Mouse (Mus musculus): ENCODE measurements around the gene Neurl1b. TPM values are rescaled to one million over a fixed set of nuclear protein-coding genes. Genes with fewer than 3 reads are reported as not detected.

Gene Neurl1b
- polyA plus RNA-seq, 1 experiment from 2014 or later = 1.8 TPM

DNA sequence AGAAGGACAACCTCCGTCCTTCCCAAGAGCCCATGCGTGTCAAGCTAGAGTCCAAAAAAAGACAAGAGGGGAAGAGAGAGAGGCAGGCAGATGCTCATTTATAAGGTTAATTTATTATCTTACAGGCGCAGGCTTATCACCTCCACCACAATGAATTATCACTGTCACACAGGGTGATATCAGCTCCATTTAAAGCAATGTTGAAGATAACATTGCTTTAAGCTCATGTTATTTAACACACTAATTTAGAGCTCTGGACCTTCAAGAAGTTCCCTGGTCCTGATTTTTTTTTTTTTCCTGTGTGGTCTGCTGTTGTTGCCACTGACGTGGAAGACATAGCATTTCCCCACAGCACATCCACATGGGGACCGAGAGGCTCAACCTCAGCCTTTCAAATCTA is 1.7 kb upstream of the Neurl1b start:
- ATAC-seq = no peak
- 72% methylated on average over 5 of the region's 5 CpGs for WGBS
- H3K4me3 ChIP-seq (replicated peaks) = no peak overlapping the region

DNA sequence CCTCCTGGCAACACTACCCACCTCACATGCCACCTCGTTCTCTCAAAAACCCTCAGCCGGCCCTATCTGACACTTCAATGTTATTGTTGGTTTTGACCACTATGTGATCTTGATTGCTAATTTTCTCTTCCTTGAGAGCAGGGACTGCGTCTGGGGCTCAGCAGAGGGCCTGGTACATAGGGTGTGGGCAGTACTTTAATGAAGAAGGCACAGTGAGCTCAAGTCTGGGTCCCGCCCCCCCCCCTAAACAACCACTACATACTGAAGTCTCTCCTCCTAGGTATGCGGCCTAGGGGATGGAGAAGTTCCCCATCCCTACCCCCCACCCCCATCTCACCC is 476 bp upstream of the Neurl1b start:
- Histone ChIP-seq H3K4me2 (replicated peaks) (peak overlapping the region; percentile 89), H3K9me3 (no peaks in the 10 kb centered on the region), H3K27me3 (replicated peaks) (0 out of 2 replicates have a peak, but pooled peaks cover 3% of the 10 kb centered on the region), H3K36me3 (no peaks in the 10 kb centered on the region), H3K4me3 (replicated peaks) (peak overlapping the region; percentile 85), H3K27ac (no peak overlapping the region), H3K4me1 (replicated peaks) (peaks cover 19% of the 10 kb centered on the region; the same call in 1 of the 2 replicates), H3K9ac (peak overlapping the region; percentile 87)
- 9% methylated on average over 5 of the region's 5 CpGs for WGBS
- no peak for ATAC-seq

More for the DNA sequence above, 1.7 kb upstream of the Neurl1b start:
- Histone ChIP-seq H3K27ac (no peak overlapping the region), H3K4me1 (replicated peaks) (peaks cover 19% of the 10 kb centered on the region; the same call in 1 of the 2 replicates), H3K36me3 (no peaks in the 10 kb centered on the region), H3K9ac (no peak overlapping the region), H3K4me2 (replicated peaks) (no peak overlapping the region), H3K9me3 (no peaks in the 10 kb centered on the region), H3K27me3 (replicated peaks) (0 out of 2 replicates have a peak, but pooled peaks cover 3% of the 10 kb centered on the region)

DNA sequence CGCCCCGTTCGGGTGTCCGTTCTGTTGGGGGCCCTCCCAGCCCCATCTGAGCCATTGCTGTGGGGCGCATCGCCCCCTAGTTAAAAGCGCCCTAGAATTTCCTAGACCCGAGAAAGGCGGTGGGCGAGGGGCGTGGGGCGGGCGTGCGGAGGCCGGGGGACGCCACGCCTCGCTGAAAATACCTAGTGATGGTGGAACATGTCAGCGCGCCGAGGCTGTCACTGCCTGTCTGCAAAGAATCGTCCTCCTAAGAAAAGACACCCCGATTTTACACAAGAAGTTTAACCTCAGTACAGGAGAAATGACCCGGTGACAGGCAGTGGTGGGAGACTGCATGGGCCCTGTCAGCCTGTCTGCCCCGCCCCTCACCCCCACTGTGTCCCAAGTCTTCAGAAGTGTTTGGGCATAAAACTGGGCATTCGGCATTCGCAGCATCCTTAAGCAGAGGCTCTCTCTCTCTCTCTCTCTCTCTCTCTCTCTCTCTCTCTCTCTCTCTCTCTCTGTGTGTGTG is 781 bp downstream of the Neurl1b start:
- Histone ChIP-seq H3K4me2 (replicated peaks) (peak overlapping the region; percentile 89), H3K4me1 (replicated peaks) (peaks cover 24% of the 10 kb centered on the region; the same call in 1 of the 2 replicates), H3K27me3 (replicated peaks) (0 out of 2 replicates have a peak, but pooled peaks cover 3% of the 10 kb centered on the region), H3K9ac (peak overlapping the region; percentile 87), H3K9me3 (no peaks in the 10 kb centered on the region), H3K27ac (peak overlapping the region; percentile 65), H3K36me3 (no peaks in the 10 kb centered on the region), H3K4me3 (replicated peaks) (peak overlapping the region; percentile 85)
- no peak for ATAC-seq
- WGBS = 3% methylated on average over 27 of the region's 27 CpGs

DNA sequence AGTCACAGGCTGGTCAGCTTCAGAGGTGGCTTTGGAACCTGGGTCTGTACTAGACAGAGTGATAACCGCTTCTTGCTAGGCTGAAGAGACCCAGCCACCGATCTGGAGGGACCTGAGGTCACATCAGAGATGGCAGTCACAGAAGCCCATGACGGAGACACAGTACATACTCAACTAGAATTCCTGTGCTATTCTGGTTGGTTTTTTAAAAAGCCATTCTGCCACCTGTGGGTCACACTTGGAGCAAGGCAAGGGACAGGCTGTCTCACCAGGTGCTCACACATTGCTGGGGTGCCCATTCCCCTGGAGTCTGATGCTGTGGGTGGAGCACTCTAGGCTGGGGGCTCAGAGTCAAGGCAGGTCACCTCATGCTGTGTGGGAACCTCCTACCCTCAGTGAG is 1.5 kb downstream of the Neurl1b start:
- no peak overlapping the region for H3K9ac ChIP-seq

DNA sequence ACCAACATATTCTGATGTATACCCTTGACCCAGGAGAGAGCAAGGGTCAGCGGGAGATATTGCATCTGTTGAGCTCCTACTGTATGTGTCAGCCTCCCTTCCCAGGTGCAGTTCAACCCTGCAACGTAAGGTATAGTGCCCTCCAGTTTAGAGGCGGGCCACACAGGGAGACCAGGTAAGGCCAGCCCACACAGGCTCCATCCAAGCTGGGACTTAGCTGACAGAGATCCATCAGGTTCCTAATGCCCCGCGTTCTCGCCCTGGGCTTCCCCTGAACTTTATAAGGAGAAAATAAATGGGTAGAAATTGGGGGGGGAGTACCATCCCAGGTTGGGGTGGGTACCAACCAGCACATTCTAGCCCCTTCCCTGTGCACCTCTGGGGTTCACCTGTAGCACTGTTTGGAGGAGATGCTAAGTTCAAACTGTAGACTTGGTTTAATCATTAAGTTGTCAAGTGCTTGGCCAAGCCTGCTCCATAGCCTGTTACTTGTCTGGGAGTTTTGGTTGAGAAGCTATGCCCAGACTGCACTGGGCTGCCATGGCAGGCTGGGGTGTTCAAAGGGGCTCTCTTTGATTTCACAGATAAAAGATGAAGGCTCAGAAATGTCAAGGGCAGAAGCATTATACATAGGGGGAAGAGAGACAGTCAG is 3.3 kb downstream of the Neurl1b start:
- no peaks in the 10 kb centered on the region for H3K9me3 ChIP-seq
- no peak overlapping the region for H3K27ac ChIP-seq
- H3K4me2 ChIP-seq (replicated peaks) = no peak overlapping the region
- H3K4me3 ChIP-seq (replicated peaks) = no peak overlapping the region
- peaks cover 36% of the 10 kb centered on the region for H3K4me1 ChIP-seq (replicated peaks)
- ATAC-seq = no peak
- H3K36me3 ChIP-seq = no peaks in the 10 kb centered on the region
- WGBS = 85% methylated on average over 6 of the region's 6 CpGs
- H3K27me3 ChIP-seq (replicated peaks) = 0 out of 2 replicates have a peak, but pooled peaks cover 3% of the 10 kb centered on the region
- H3K9ac ChIP-seq = no peak overlapping the region

More for the DNA sequence above, 1.5 kb downstream of the Neurl1b start:
- peak overlapping the region; percentile 85; the same call in 1 of the 2 replicates for H3K4me3 ChIP-seq (replicated peaks)
- H3K9me3 ChIP-seq = no peaks in the 10 kb centered on the region
- WGBS = 66% methylated on average over 3 of the region's 3 CpGs
- 0 out of 2 replicates have a peak, but pooled peaks cover 3% of the 10 kb centered on the region for H3K27me3 ChIP-seq (replicated peaks)
- no peak overlapping the region for H3K27ac ChIP-seq
- peak overlapping the region; percentile 89 for H3K4me2 ChIP-seq (replicated peaks)
- H3K36me3 ChIP-seq = no peaks in the 10 kb centered on the region
- ATAC-seq = no peak
- H3K4me1 ChIP-seq (replicated peaks) = peaks cover 29% of the 10 kb centered on the region

DNA sequence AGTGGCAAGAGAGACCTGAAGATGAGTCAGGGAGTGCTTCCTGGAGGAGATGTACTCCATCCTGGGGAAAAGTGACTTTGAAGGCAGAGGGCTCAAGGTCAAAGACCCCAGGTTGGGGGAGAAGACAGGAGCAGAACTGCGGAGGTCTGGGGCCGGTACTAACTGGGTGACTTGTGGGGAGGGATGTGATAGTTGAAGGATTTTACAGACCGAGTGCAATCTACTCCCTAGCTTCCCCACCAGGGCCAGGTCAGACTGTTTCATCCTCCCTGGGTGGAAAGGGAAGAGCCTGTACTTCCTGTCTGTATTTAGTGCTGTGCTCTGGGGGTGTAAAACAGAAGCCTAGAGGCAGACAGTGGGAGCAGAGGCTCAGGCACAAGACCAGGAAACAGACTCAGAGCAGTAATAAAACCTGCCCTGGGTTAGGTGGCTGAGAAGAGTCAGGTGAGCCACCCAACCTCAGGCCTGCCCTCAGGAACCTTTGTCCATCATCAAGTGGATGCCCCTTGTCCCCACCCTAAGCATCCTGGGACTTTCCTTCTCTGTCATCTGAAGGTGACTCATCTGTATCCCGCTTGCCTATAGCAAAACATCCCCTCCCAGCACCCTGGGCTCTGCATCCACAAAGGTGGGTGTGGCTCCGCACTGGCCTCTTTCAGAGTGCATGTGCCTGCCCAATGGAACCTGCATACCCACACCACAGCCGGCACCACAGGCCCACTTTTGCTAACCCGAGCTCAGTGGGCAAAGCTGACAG is 6.0 kb downstream of the Neurl1b start:
- peak; percentile 79 for ATAC-seq
- H3K4me1 ChIP-seq (replicated peaks) = peaks cover 48% of the 10 kb centered on the region
- H3K4me3 ChIP-seq (replicated peaks) = no peak overlapping the region
- H3K36me3 ChIP-seq = no peaks in the 10 kb centered on the region
- H3K27me3 ChIP-seq (replicated peaks) = no peaks in the 10 kb centered on the region
- H3K4me2 ChIP-seq (replicated peaks) = no peak overlapping the region
- peak overlapping the region; percentile 45 for H3K27ac ChIP-seq
- H3K9me3 ChIP-seq = no peaks in the 10 kb centered on the region
- H3K9ac ChIP-seq = no peak overlapping the region
- WGBS = 66% methylated on average over 7 of the region's 7 CpGs

DNA sequence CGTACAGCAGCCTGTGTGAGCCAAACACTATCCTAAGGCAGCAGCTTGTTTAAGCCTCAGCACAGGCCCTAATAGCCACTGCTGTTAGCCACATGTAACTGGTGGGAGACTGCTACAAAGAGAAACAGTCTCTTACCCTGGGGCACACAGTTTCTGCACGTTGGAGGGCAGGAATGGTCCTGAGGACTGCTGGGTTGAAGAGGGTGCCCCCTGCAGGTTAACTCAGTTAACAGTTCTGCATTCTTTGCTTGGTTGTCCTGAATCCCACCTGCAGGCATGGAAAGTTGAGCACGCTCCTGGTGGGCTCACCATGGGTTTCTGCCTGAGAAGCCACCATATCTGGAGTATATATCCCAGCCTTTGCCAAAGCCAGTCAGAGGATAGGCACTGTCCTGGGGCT is 6.9 kb downstream of the Neurl1b start:
- no peak overlapping the region for H3K9ac ChIP-seq
- no peaks in the 10 kb centered on the region for H3K36me3 ChIP-seq
- H3K27me3 ChIP-seq (replicated peaks) = no peaks in the 10 kb centered on the region
- H3K4me3 ChIP-seq (replicated peaks) = no peak overlapping the region
- WGBS = 57% methylated on average over 3 of the region's 3 CpGs
- peaks cover 47% of the 10 kb centered on the region for H3K4me1 ChIP-seq (replicated peaks)
- no peaks in the 10 kb centered on the region for H3K9me3 ChIP-seq
- 0 out of 2 replicates have a peak, but pooled peaks have one; percentile 1 for ATAC-seq
- H3K27ac ChIP-seq = peak overlapping the region; percentile 33; the same call in 1 of the 2 replicates
- no peak overlapping the region for H3K4me2 ChIP-seq (replicated peaks)

DNA sequence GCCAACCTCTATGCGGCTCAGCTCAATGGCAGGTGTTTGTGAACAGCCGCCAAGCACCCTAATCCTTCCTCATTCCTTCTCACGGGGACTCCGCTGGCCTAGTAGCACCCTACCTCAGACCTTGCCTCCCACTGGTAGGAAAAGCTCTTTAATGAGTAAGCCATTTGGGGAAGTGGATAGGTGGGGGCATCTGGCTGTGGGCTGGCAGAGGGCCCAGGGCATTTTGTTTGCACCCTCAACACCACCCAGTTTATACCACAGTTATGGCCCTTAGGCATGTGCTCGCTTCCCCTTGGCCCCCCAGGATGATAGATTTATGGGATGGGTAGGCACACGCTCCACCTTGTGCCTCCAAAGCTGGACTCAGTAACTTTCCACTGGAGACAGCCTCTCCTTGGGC is 7.8 kb downstream of the Neurl1b start:
- H3K27me3 ChIP-seq (replicated peaks) = no peaks in the 10 kb centered on the region
- H3K27ac ChIP-seq = peak overlapping the region; percentile 19; the same call in 1 of the 2 replicates
- H3K4me1 ChIP-seq (replicated peaks) = peaks cover 43% of the 10 kb centered on the region
- H3K36me3 ChIP-seq = no peaks in the 10 kb centered on the region
- H3K4me2 ChIP-seq (replicated peaks) = no peak overlapping the region
- WGBS = 50% methylated on average over 6 of the region's 6 CpGs
- H3K9ac ChIP-seq = no peak overlapping the region
- peak; percentile 75 for ATAC-seq
- no peak overlapping the region for H3K4me3 ChIP-seq (replicated peaks)
- no peaks in the 10 kb centered on the region for H3K9me3 ChIP-seq

DNA sequence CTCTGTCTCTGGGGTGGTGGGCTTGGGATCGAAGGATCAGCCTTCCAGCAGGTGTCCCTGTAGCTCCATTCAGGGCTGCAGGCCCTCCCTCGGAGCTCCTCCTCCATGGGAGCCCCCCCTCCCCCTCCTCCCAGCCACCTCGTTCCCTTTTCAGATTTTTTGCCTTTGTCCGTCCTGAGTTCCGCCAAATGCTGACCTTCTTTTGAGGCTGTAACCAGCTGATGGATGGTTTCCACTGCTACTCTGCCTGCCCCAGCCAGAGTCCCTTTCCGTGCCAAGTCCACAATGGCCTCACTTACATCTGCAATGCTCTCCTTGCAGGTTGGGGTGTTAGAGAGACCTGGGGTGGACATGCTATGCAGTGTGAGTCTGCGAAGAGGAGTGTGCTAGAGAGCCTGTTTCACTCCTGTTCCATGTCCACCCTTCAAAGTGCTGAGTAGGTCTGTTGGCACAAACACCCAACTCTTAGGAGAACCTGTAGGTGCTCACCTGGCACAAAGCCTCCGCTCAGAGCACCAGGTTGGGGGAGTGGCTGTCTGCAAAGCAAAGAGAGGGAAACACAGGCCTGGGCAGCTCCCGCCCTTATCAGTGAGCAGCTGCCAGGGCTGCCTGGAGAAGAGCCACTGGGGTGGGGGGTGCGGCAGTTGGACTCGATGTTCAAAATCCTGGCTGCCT is 9.5 kb downstream of the Neurl1b start:
- Histone ChIP-seq H3K9me3 (no peaks in the 10 kb centered on the region), H3K4me2 (replicated peaks) (peak overlapping the region; percentile 9; the same call in 1 of the 2 replicates), H3K4me3 (replicated peaks) (no peak overlapping the region), H3K4me1 (replicated peaks) (peaks cover 39% of the 10 kb centered on the region), H3K27me3 (replicated peaks) (no peaks in the 10 kb centered on the region), H3K36me3 (no peaks in the 10 kb centered on the region), H3K27ac (peak overlapping the region; percentile 41), H3K9ac (no peak overlapping the region)
- 30% methylated on average over 11 of the region's 11 CpGs for WGBS
- ATAC-seq = peak; percentile 54

DNA sequence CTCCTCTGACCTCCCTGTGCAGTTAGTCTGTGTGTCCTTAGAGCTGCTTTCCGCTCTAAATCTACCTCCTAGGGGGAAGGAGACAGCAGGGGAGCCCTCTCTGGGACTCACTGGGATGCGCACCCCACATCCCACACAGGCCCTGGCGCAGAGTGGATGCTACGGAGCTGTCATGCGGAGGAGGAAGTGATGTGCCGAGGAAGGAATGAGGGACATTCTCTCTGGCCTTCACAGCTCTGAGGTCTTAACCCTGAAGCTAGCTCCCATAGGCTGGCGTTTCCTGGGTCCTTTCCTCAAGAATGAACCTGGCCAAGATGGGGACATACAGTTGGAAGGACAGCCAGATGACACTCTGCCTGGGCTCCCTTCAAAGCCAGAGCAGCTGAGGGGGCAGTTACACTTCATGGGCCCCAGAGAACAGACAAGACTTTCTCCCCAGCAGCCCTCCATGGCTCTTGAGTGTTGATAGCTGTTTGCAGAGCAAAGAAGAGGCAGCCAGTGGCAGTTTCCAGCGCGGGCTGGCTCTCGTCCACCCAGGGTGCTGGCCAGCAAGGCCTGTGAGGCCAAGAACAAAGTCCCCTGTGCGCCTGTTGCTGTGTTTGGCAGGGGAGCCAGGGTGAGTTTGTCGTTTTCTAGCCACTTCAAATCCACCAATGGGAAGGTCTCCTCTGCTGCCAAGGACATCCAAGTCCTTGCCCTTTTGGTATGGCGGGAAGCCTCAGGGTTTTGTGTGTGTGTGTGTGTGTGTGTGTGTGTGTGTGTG is 10.5 kb downstream of the Neurl1b start:
- ATAC-seq = no peak
- no peak overlapping the region for H3K9ac ChIP-seq
- H3K27me3 ChIP-seq (replicated peaks) = no peaks in the 10 kb centered on the region

DNA sequence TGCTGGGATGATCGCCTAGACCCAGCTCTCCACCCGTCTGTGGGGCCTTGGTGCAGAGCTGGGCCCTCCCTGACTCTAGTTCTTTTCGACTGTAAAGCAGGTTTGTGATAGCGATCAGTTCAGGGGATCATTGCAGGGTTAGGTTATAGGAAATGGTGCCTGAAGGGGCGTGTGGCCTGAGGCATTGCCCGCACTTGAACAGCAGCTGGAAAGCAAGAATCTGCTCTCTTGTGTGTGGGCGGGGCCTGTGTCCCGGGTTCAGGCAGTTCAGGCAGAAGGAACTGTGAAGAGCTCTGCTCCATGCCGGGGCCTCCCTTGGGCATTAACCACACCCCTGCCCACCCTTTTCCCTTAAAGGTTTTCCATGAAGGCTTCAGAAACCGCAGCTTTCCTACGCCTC is 18.7 kb downstream of the Neurl1b start:
- Histone ChIP-seq H3K27ac (no peak overlapping the region), H3K4me1 (replicated peaks) (peaks cover 9% of the 10 kb centered on the region; the same call in 1 of the 2 replicates), H3K36me3 (peaks cover 8% of the 10 kb centered on the region; the same call in 1 of the 2 replicates), H3K27me3 (replicated peaks) (peaks cover 6% of the 10 kb centered on the region), H3K4me2 (replicated peaks) (no peak overlapping the region), H3K9me3 (no peaks in the 10 kb centered on the region), H3K4me3 (replicated peaks) (no peak overlapping the region), H3K9ac (no peak overlapping the region)
- ATAC-seq = peak; percentile 68
- 39% methylated on average over 11 of the region's 11 CpGs for WGBS

More for the DNA sequence above, 10.5 kb downstream of the Neurl1b start:
- Histone ChIP-seq H3K4me1 (replicated peaks) (peaks cover 37% of the 10 kb centered on the region), H3K9me3 (no peaks in the 10 kb centered on the region), H3K27ac (peak overlapping the region; percentile 27), H3K4me3 (replicated peaks) (no peak overlapping the region), H3K4me2 (replicated peaks) (no peak overlapping the region), H3K36me3 (no peaks in the 10 kb centered on the region)
- WGBS = 64% methylated on average over 13 of the region's 13 CpGs

Data from intestine, embryonic 15.5 days (tissue).